Mouse (Mus musculus): ENCODE results near the gene Cyp2d9. TPM values are rescaled to one million over a fixed set of nuclear protein-coding genes. Genes with fewer than 3 reads are reported as not detected.
"Not testable (repeated sequence)": the region's sequence is repeated elsewhere in the genome, so short reads cannot be mapped to it uniquely, and the experiment has no call there.

The Cyp2d9 gene
- polyA plus RNA-seq, 2 experiments: 0.26 TPM; not detected in 1

DNA sequence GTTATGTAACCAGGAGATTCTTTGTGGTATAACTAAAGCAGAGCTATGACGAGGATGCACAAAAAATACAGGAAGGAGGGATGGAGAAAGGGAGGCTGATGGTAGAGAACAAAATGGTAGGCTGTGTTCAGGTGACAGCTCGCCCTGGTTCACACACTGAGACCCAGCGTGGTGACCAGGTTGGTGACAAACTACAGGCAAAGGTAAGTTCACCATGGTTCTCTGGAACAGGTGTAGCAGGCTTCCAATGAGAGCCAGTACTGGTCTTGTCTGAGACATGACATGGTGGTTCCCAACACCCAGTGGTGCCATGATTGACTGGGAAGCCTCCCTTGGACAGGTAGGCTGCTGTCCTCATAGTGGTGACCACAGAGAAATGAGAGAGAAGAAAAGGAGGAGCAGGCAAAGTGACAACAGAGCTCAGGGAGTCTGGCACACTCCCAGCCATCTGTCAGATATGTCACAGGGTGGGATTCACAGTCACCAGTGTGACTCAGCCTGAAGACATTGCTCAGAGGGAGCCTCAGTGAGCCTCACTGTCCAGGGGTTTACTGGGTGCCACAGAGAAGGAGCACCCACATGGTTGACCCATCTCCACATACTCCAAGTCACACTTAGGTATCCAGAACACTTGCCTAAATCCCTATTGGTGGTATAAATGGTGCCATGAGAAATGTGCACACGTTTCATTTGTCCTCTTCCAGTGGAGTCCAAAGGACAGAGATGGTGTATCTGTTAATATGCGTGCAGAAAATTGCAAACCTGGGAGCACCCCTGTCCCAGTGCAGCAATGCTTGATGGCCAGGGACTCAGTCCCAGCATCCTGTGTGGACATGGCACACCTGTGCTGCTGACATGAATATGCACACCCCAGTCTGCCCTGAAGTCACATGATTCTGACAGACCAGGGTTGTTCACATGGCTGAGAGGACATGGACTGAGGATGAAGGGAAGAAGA is 24.1 kb downstream of the Cyp2d9 start:
- ATAC-seq (ENCODE audit: low FRiP score, low read depth) (no peak), DNase-seq (ENCODE audit: low spot score) (no peak)
- no peak overlapping the region for H3K4me2 ChIP-seq (replicated peaks; ENCODE audit: low read depth, low read length, severe bottlenecking)
- no peak for TF ChIP-seq POLR2A (IDR thresholded peaks at IDR 0.05; ENCODE audit: borderline replicate concordance, extremely low read depth, insufficient read depth, insufficient read length)
- H3K9ac ChIP-seq (ENCODE audit: low read depth, low read length, severe bottlenecking): no peak overlapping the region
- no peak overlapping the region for H3K27ac ChIP-seq (replicated peaks; ENCODE audit: low read depth, low read length)
- H3K4me3 ChIP-seq (replicated peaks; ENCODE audit: low read length): no peak overlapping the region
- no peaks in the 10 kb centered on the region for H3K27me3 ChIP-seq (ENCODE audit: control insufficient read depth, insufficient read depth, low read length)
- 72% methylated on average over 5 of the region's 5 CpGs for WGBS
- H3K4me1 ChIP-seq (ENCODE audit: control insufficient read depth, insufficient read depth, low read length): no peaks in the 10 kb centered on the region
- H3K9me3 ChIP-seq (ENCODE audit: control insufficient read depth, low read length): no peaks in the 10 kb centered on the region
- H3K36me3 ChIP-seq (ENCODE audit: control insufficient read depth, insufficient read depth, low read length): no peaks in the 10 kb centered on the region

DNA sequence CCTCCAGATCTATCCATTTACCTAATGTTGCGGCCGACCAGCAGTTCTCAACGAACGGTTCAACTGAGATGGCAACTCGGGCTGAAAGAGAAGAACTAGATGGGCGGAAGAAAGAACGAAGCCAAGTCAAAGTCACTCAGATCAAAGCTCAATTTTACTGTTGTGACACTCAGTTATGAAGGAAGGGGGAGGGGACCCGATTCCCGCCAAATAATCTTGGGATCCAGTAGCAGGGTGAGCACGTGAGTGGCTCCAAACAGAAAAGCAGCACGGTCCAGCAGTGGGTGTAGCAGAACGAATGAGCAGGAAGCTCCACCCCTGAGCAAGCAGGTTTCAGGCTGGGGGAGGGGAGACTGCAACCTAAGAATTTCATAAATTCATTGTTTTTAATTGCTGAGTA is 26.0 kb downstream of the Cyp2d9 start:
- not testable (repeated sequence) for H3K9ac ChIP-seq (ENCODE audit: low read depth, low read length, severe bottlenecking); H3K4me2 ChIP-seq (replicated peaks; ENCODE audit: low read depth, low read length, severe bottlenecking); H3K4me3 ChIP-seq (replicated peaks; ENCODE audit: low read length); H3K27me3 ChIP-seq (ENCODE audit: control insufficient read depth, insufficient read depth, low read length); H3K36me3 ChIP-seq (ENCODE audit: control insufficient read depth, insufficient read depth, low read length); H3K4me1 ChIP-seq (ENCODE audit: control insufficient read depth, insufficient read depth, low read length); DNase-seq (ENCODE audit: low spot score); H3K27ac ChIP-seq (replicated peaks; ENCODE audit: low read depth, low read length); H3K9me3 ChIP-seq (ENCODE audit: control insufficient read depth, low read length); ATAC-seq (ENCODE audit: low FRiP score, low read depth)
- whole genome bisulfite sequencing: 83% methylated on average over 12 of the region's 12 CpGs

DNA sequence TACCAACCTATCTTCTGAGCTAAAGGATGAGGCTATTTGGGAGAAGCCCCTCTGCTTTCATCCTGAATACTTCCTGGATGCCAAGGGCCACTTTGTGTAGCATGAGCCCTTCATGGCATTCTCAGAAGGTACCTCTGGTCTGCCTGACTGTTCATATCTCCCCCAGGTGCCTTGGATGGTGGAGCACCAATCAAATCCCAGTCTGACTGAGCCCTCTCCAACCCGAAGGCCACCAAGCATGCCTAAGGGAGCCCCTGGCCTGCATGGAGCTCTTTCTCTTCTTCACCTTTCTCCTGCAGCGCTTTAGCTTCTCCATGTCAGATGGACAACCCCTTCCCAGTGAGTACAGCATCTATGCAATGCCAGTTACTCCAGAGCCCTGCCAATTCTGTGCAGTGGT is 31.5 kb downstream of the Cyp2d9 start:
- no peaks in the 10 kb centered on the region for H3K4me1 ChIP-seq (ENCODE audit: control insufficient read depth, insufficient read depth, low read length)
- H3K36me3 ChIP-seq (ENCODE audit: control insufficient read depth, insufficient read depth, low read length): no peaks in the 10 kb centered on the region
- H3K27ac ChIP-seq (replicated peaks; ENCODE audit: low read depth, low read length): no peak overlapping the region
- no peak overlapping the region for H3K4me3 ChIP-seq (replicated peaks; ENCODE audit: low read length)
- H3K27me3 ChIP-seq (ENCODE audit: control insufficient read depth, insufficient read depth, low read length): no peaks in the 10 kb centered on the region
- no peak overlapping the region for H3K4me2 ChIP-seq (replicated peaks; ENCODE audit: low read depth, low read length, severe bottlenecking)
- TF ChIP-seq POLR2A (IDR thresholded peaks at IDR 0.05; ENCODE audit: borderline replicate concordance, extremely low read depth, insufficient read depth, insufficient read length): no peak
- no peaks in the 10 kb centered on the region for H3K9me3 ChIP-seq (ENCODE audit: control insufficient read depth, low read length)
- DNase-seq (ENCODE audit: low spot score) (no peak), ATAC-seq (ENCODE audit: low FRiP score, low read depth) (no peak)
- 63% methylated on average over 2 of the region's 2 CpGs for WGBS
- no peak overlapping the region for H3K9ac ChIP-seq (ENCODE audit: low read depth, low read length, severe bottlenecking)

DNA sequence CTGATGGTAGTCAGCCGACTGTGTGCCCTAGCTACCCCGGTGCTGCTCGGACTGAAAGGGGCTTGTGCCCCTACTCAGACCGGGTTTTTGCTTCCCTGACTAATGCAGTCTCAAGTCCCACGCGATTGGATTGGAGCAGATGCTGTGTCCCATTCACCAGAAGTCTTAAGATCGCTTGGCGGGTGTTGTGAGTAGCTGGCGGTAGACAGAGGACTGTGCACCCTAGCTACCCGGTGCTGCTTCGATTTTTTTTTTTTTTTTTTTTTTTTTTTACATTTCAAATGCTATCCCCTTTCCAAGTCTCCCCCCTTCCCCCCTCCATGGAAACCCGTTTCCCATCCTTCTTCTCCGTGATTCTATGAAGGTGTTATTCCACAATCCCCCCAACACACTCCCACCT is 61.0 kb downstream of the Cyp2d9 start:
- H3K9ac ChIP-seq (ENCODE audit: low read depth, low read length, severe bottlenecking); H3K4me1 ChIP-seq (ENCODE audit: control insufficient read depth, insufficient read depth, low read length); H3K27ac ChIP-seq (replicated peaks; ENCODE audit: low read depth, low read length); ATAC-seq (ENCODE audit: low FRiP score, low read depth); H3K36me3 ChIP-seq (ENCODE audit: control insufficient read depth, insufficient read depth, low read length); H3K4me2 ChIP-seq (replicated peaks; ENCODE audit: low read depth, low read length, severe bottlenecking); DNase-seq (ENCODE audit: low spot score); H3K9me3 ChIP-seq (ENCODE audit: control insufficient read depth, low read length); H3K4me3 ChIP-seq (replicated peaks; ENCODE audit: low read length); H3K27me3 ChIP-seq (ENCODE audit: control insufficient read depth, insufficient read depth, low read length): not testable (repeated sequence)
- 63% methylated on average over 13 of the region's 13 CpGs for WGBS

Small RNA genes within 50 kb of the gene (microRNA-seq; reads per million reads assigned to microRNA genes)
- gene Gm25990 (not detected), gene Gm27331 (not detected), gene Gm27622 (not detected), gene Gm27825 (not detected), gene Mir7684 (not detected)

Other genes with a start within 250 kb of the Cyp2d9 start
- 1.1 and 1.5 TPM in 2 replicates for gene Shisa8, start 220.6 kb upstream of the Cyp2d9 start, polyA plus RNA-seq (2012; rRNA removed)
- 0.41 and 0.54 TPM in 2 replicates for gene Shisa8, start 220.6 kb upstream of the Cyp2d9 start, polyA plus RNA-seq (2014; fragmentation: Nextera tagmentation; extraction: Ambion mirVana)
- gene Tnfrsf13c, start 209.1 kb upstream of the Cyp2d9 start, polyA plus RNA-seq (2012; rRNA removed): 0.29 and 0.46 TPM in 2 replicates
- 0.22 and 0.29 TPM in 2 replicates for gene Tnfrsf13c, start 209.1 kb upstream of the Cyp2d9 start, polyA plus RNA-seq (2014; fragmentation: Nextera tagmentation; extraction: Ambion mirVana)
- 39.4 and 43.3 TPM in 2 replicates for gene Cenpm, start 188.7 kb upstream of the Cyp2d9 start, polyA plus RNA-seq (2012; rRNA removed)
- 57.7 and 59.3 TPM in 2 replicates for gene Cenpm, start 188.7 kb upstream of the Cyp2d9 start, polyA plus RNA-seq (2014; fragmentation: Nextera tagmentation; extraction: Ambion mirVana)
- gene 1500009C09Rik, start 181.0 kb upstream of the Cyp2d9 start, polyA plus RNA-seq (2012; rRNA removed): 0.35 and 0.40 TPM in 2 replicates
- not detected in 2 replicates for gene 1500009C09Rik, start 181.0 kb upstream of the Cyp2d9 start, polyA plus RNA-seq (2014; fragmentation: Nextera tagmentation; extraction: Ambion mirVana)
- gene Sept3, start 158.5 kb upstream of the Cyp2d9 start, polyA plus RNA-seq (2012; rRNA removed): 23.7 and 26.6 TPM in 2 replicates
- gene Sept3, start 158.5 kb upstream of the Cyp2d9 start, polyA plus RNA-seq (2014; fragmentation: Nextera tagmentation; extraction: Ambion mirVana): 12.0 and 13.3 TPM in 2 replicates
- 0.24 and 0.47 TPM in 2 replicates for gene Wbp2nl, start 134.5 kb upstream of the Cyp2d9 start, polyA plus RNA-seq (2012; rRNA removed)
- not detected in 2 replicates for gene Wbp2nl, start 134.5 kb upstream of the Cyp2d9 start, polyA plus RNA-seq (2014; fragmentation: Nextera tagmentation; extraction: Ambion mirVana)
- 101 and 118 TPM in 2 replicates for gene Naga, start 94.5 kb upstream of the Cyp2d9 start, polyA plus RNA-seq (2012; rRNA removed)
- gene Naga, start 94.5 kb upstream of the Cyp2d9 start, polyA plus RNA-seq (2014; fragmentation: Nextera tagmentation; extraction: Ambion mirVana): 59.3 and 60.1 TPM in 2 replicates
- 12.8 and 15.3 TPM in 2 replicates for gene Pheta2, start 94.5 kb upstream of the Cyp2d9 start, polyA plus RNA-seq (2012; rRNA removed)
- 11.9 and 14.1 TPM in 2 replicates for gene Pheta2, start 94.5 kb upstream of the Cyp2d9 start, polyA plus RNA-seq (2014; fragmentation: Nextera tagmentation; extraction: Ambion mirVana)
- gene Smdt1, start 94.5 kb upstream of the Cyp2d9 start, polyA plus RNA-seq (2012; rRNA removed): 175 and 178 TPM in 2 replicates
- 255 and 258 TPM in 2 replicates for gene Smdt1, start 94.5 kb upstream of the Cyp2d9 start, polyA plus RNA-seq (2014; fragmentation: Nextera tagmentation; extraction: Ambion mirVana)
- 252 and 318 TPM in 2 replicates for gene Ndufa6, start 79.1 kb upstream of the Cyp2d9 start, polyA plus RNA-seq (2012; rRNA removed)
- 325 and 348 TPM in 2 replicates for gene Ndufa6, start 79.1 kb upstream of the Cyp2d9 start, polyA plus RNA-seq (2014; fragmentation: Nextera tagmentation; extraction: Ambion mirVana)
- 27.5 and 29.5 TPM in 2 replicates for gene Cyp2d22, start 53.2 kb upstream of the Cyp2d9 start, polyA plus RNA-seq (2012; rRNA removed)
- gene Cyp2d22, start 53.2 kb upstream of the Cyp2d9 start, polyA plus RNA-seq (2014; fragmentation: Nextera tagmentation; extraction: Ambion mirVana): 5.2 and 6.4 TPM in 2 replicates
- not detected in 2 replicates for gene Cyp2d11, start 39.4 kb upstream of the Cyp2d9 start, polyA plus RNA-seq (2012; rRNA removed)
- gene Cyp2d11, start 39.4 kb upstream of the Cyp2d9 start, polyA plus RNA-seq (2014; fragmentation: Nextera tagmentation; extraction: Ambion mirVana): not detected in 2 replicates
- not detected in 2 replicates for gene Cyp2d10, start 26.2 kb upstream of the Cyp2d9 start, polyA plus RNA-seq (2012; rRNA removed)
- gene Cyp2d10, start 26.2 kb upstream of the Cyp2d9 start, polyA plus RNA-seq (2014; fragmentation: Nextera tagmentation; extraction: Ambion mirVana): not detected in 2 replicates
- not detected in 2 replicates for gene Cyp2d12, start 121.6 kb downstream of the Cyp2d9 start, polyA plus RNA-seq (2012; rRNA removed)
- gene Cyp2d12, start 121.6 kb downstream of the Cyp2d9 start, polyA plus RNA-seq (2014; fragmentation: Nextera tagmentation; extraction: Ambion mirVana): not detected in 2 replicates
- gene Cyp2d34, start 187.5 kb downstream of the Cyp2d9 start, polyA plus RNA-seq (2012; rRNA removed): not detected in 2 replicates
- gene Cyp2d34, start 187.5 kb downstream of the Cyp2d9 start, polyA plus RNA-seq (2014; fragmentation: Nextera tagmentation; extraction: Ambion mirVana): not detected in 2 replicates

Measured in limb, embryonic 14.5 days (tissue).